Mouse (Mus musculus) midbrain, postnatal 0 days (tissue): ENCODE data around the gene Ugt1a7c. TPM values are rescaled to one million over a fixed set of nuclear protein-coding genes. Genes with fewer than 3 reads are reported as not detected.
"Not testable (repeated sequence)": the region's sequence is repeated elsewhere in the genome, so short reads cannot be mapped to it uniquely, and the experiment has no call there.

Source experiments
- ATAC-seq: fragments of 200-750 bp; cut with Nextera tagmentation; 2 replicates; pipeline ENCODE4 v1.8.0; 2017; ENCODE audit warnings: moderate number of reproducible peaks, mild to moderate bottlenecking, moderate TSS enrichment, moderate library complexity; ENCODE audit not compliant: low FRiP score
- DNase-seq: peaks from one replicate; pipeline ENCODE4 v3.0.0-alpha.2; 2015; ENCODE audit warnings: low spot score
- H3K27ac ChIP-seq: fragments of 300-500 bp; sonication (generic); 2 replicates; pipeline ENCODE4 v1.5.1; 2014; ENCODE audit warnings: low read depth, mild to moderate bottlenecking, low read length, mixed read lengths
- H3K27me3 ChIP-seq: fragments of 300-500 bp; sonication (generic); 2 replicates; pipeline ENCODE4 v1.6.1; 2014; ENCODE audit warnings: low read length, control low read depth, mixed read lengths; ENCODE audit not compliant: insufficient read depth
- H3K36me3 ChIP-seq: fragments of 300-500 bp; sonication (generic); 2 replicates; pipeline ENCODE4 v1.6.1; 2014; ENCODE audit warnings: low read length, control low read depth, mixed read lengths; ENCODE audit not compliant: insufficient read depth
- H3K4me1 ChIP-seq: fragments of 300-500 bp; sonication (generic); 2 replicates; pipeline ENCODE4 v1.6.1; 2014; ENCODE audit warnings: mild to moderate bottlenecking, control low read depth, antibody characterized with exemption, low read length, mixed read lengths; ENCODE audit not compliant: insufficient read depth
- H3K4me2 ChIP-seq: fragments of 300-500 bp; sonication (generic); 2 replicates; pipeline ENCODE4 v1.6.1; 2014; ENCODE audit warnings: low read depth, mild to moderate bottlenecking, low read length, mixed read lengths; ENCODE audit not compliant: poor library complexity, severe bottlenecking
- H3K4me3 ChIP-seq: fragments of 300-500 bp; sonication (generic); 2 replicates; pipeline ENCODE4 v1.5.1; 2014; ENCODE audit warnings: low read depth, mild to moderate bottlenecking, low read length, moderate library complexity
- H3K9ac ChIP-seq: fragments of 300-500 bp; sonication (generic); replicated peaks from 2 replicates; pipeline ENCODE4 v1.6.1; 2014; ENCODE audit warnings: mild to moderate bottlenecking, low read length, moderate library complexity, mixed read lengths; ENCODE audit not compliant: poor library complexity, severe bottlenecking
- H3K9me3 ChIP-seq: fragments of 300-500 bp; sonication (generic); 2 replicates; pipeline ENCODE4 v1.6.1; 2016; ENCODE audit warnings: low read length, control low read depth
- CTCF ChIP-seq: IDR thresholded peaks from 2 replicates; pipeline ENCODE4 v1.5.1; 2016; ENCODE audit warnings: antibody characterized with exemption, mild to moderate bottlenecking
- WGBS: fragments of 180-500 bp; shearing (Covaris S2); extraction: QIAGEN DNeasy Blood & Tissue Kit; methylation state at CpG from one replicate; pipeline ENCODE4 v1.1.7; 2014; 5-methylcytosine and 5-hydroxymethylcytosine counted together
- polyA plus RNA-seq: library from polyadenylated mRNA; unstranded; fragments of >200 nt; fragmentation: Nextera tagmentation; extraction: Ambion mirVana; gene quantifications from 2 replicates; pipeline ENCODE4 v1.2.1, GENCODE M21; 2015
- total RNA-seq: library from RNA; depleted of rRNA; stranded (reverse); fragments of >200 nt; gene quantifications from 2 replicates; pipeline ENCODE4 v1.2.3, GENCODE M21; 2014

Gene Ugt1a7c
- total and polyA plus RNA-seq, 2 experiments from 2014 or later, result 1.5 to 1.6 TPM

DNA sequence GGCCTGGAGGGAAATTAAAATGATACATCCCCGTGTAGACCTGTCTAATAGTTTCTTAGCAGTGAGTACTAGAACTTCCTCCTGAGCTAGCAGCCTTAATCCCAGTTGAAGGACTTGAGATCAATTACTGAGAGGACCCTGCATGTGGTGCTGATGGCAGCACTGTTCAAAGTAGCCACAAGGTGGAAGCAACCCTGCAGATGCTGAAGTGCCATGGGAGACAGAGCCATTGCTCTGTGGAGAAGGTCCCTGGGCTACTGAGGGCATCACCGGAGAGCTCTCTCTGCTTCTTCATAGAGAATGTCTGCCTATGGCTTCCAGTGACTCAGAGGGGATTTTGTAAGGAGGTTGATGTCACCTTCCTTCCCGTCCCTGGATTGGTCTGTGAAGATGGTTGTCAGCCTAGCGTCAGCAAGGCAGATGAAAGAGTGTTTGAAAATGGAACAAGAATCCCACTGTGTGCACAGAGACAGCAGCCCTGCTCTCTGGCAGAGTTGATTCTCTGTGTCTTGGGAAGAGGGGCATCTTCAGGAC, 31.0 kb downstream of the Ugt1a7c start:
- H3K4me3 ChIP-seq, H3K4me1 ChIP-seq, DNase-seq, H3K27me3 ChIP-seq, H3K9ac ChIP-seq, ATAC-seq, H3K9me3 ChIP-seq, H3K4me2 ChIP-seq, H3K27ac ChIP-seq, H3K36me3 ChIP-seq: not testable (repeated sequence)
- TF ChIP-seq CTCF, result peak; percentile 50
- WGBS, result 71% methylated on average over 4 of the region's 4 CpGs

DNA sequence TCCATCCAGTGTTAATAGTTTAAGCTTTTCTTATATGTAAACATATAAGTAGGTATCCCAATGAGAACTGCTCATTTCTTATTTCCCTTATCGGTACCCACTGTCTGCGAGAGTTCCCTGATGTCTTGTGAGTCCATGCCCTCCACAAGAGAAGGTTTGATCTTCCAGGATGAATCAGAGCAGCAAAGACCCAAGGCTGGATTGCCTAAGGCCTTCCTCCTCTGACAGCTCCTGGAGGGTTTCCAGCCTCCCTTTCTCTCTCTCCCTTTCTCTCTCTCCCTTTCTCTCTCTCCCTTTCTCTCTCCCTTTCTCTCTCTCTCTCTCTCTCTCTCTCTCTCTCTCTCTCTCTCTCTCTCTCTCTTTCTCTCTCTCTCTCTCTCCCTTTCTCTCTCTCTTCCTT, 34.2 kb downstream of the Ugt1a7c start:
- H3K9me3 ChIP-seq, H3K4me1 ChIP-seq, ATAC-seq, H3K9ac ChIP-seq, H3K4me2 ChIP-seq, H3K36me3 ChIP-seq, H3K27ac ChIP-seq, H3K27me3 ChIP-seq, H3K4me3 ChIP-seq, DNase-seq: not testable (repeated sequence)
- 91% methylated on average over 2 of the region's 2 CpGs for WGBS

DNA sequence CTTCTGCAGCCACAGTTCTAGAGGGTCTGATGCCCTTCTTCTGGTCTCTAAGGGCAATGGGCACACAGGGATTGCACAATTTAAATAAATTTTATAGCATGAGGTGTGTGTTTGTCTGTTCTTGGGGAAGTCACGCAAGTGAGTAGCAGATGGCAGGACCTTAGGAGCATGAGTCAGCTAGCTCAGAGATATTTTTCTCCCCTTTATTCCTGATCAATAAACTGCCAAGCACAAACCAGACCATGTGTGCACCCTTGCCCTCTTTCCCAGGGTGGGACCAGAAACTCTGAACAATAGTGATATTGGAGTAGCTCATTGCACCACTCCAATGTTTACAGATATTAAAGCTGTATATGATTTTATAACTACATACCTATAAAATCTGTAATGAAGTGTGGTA, 35.4 kb downstream of the Ugt1a7c start:
- not testable (repeated sequence) for H3K27me3 ChIP-seq, ATAC-seq
- 94% methylated on average over 1 of the region's 1 CpGs for WGBS

DNA sequence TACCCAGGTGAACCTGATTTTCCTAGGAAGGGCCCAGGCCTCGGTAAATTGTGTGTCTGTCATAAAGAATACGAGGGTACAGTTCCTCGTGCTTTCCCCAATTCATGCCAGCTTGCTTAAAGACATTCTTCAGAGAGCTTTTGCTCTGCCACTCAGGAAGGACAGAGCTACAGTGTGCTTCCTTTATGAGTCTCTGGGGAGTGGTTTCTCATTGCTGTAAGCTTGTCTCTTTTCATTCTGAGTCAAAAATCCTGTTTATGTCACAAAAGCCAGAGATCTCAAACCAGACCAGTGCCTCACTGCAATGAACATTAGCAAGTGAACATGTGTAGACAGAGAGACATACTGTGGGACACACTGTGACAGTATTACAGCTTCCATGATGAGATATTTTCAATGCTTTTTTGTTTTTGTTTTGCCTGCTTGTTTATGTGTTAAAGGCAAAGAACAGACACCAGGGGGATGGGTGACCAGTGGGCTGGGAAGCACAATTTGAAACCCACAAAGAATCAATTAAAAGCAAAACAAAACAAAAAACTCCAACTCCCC, 39.1 kb downstream of the Ugt1a7c start:
- no peak for TF ChIP-seq CTCF
- no peaks in the 10 kb centered on the region for H3K9me3 ChIP-seq
- H3K4me1 ChIP-seq, result no peaks in the 10 kb centered on the region
- H3K36me3 ChIP-seq, result no peaks in the 10 kb centered on the region
- no peak overlapping the region for H3K9ac ChIP-seq
- no peak overlapping the region for H3K4me3 ChIP-seq
- WGBS, result 50% methylated on average over 3 of the region's 3 CpGs
- no peaks in the 10 kb centered on the region for H3K27me3 ChIP-seq
- peak overlapping the region; percentile 51; the same call in 1 of the 2 replicates for H3K27ac ChIP-seq
- no peak overlapping the region for H3K4me2 ChIP-seq
- DNase-seq (peak; percentile 47), ATAC-seq (peak; percentile 20; the same call in 1 of the 2 replicates)

More for the DNA sequence above, 35.4 kb downstream of the Ugt1a7c start:
- H3K4me3 ChIP-seq, H3K36me3 ChIP-seq, H3K9me3 ChIP-seq, H3K4me2 ChIP-seq, DNase-seq, H3K9ac ChIP-seq, H3K27ac ChIP-seq, H3K4me1 ChIP-seq: not testable (repeated sequence)

DNA sequence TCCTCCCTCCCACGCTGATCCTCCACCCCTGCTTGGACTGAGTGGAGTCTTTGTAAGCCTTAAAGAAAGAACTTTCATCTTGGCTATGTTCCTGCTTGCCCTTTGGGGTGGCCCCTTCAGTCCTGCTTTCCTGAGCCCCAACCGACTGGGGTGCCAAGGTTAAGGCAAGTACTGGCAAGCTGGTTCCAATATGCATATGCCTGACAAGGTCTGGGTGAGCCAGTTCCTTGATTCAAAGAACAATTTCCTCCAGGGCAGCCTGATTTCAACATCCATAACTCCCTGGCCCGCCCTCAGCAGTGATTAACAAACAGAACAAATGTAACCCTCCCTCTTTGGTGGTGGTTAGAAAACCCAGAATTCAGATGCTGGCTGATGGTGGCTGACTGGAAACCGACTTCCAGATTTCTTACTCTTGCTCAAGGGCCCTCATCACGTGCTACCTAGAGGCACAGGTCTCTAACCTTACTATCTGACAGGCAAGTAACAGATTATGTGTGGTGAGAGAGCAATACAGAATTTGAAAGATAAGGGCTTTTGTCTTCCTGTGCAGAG, 39.7 kb downstream of the Ugt1a7c start, which contains the start of gene Ugt1a6a:
Ugt1a6a (plus strand) TSS at position 353 of the 555 bp plus-strand sequence.
- ATAC-seq (peak; percentile 81), DNase-seq (peak; percentile 66)
- WGBS, result 41% methylated on average over 5 of the region's 5 CpGs
- not testable (repeated sequence) for H3K9me3 ChIP-seq, H3K4me3 ChIP-seq, H3K4me2 ChIP-seq, H3K27me3 ChIP-seq, H3K9ac ChIP-seq, H3K4me1 ChIP-seq, H3K36me3 ChIP-seq
- peak within 1 kb of the TSS; percentile 51; the same call in 1 of the 2 replicates for H3K27ac ChIP-seq

DNA sequence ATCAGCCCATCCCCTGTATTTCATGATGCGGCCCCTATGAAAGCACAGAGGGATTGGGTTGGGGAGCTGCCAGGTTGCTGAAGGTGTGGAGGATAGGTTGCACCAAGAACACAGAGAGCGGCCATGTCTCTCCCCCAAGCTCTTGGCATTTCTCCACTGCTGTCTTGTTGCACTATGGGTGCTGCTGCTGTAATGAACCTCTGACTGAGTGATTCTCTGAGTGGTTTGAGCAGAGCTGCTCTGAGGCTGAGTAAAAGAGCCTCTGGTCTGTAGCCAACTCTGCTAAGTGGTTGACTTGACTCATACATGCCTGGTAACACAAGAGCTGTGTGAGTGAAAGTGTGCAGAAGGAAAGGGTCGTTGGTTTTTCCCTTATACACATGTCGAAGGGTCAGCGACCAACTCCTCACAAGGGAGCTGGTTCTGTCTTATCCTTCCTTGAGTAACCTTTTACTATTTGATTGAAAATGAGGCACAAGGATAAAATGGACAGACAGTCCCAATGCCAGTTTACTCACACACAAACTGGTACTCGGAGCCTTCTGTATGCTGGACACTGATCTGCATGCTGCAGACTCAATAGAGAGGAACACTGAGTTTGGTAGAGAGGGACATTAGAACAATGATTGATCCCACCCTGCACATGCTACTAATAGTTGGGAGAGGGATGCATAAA, 40.5 kb downstream of the Ugt1a7c start:
- WGBS, result 91% methylated on average over 5 of the region's 6 CpGs

More for the DNA sequence above, 40.5 kb downstream of the Ugt1a7c start:
- H3K27me3 ChIP-seq, H3K4me3 ChIP-seq, ATAC-seq, H3K9me3 ChIP-seq, DNase-seq, H3K27ac ChIP-seq, H3K4me1 ChIP-seq, H3K36me3 ChIP-seq, H3K9ac ChIP-seq, H3K4me2 ChIP-seq: not testable (repeated sequence)
